In the genomic region with DNA sequence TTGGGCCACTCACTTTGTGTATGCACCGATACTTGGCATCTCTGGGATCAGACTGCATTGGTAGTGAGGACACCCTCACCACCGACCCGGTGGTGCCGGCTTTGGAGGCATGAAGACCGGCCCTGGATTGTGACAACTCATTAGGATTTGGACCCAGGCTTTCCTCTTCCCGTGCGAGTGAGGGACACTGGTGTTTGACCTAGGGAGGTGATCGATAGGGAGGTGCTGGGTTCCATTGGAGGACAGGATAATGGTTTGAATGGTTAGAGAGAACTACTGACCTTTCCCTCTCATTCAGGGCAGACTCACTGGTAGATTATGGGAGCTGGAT, we compare ENCODE assay signal across 8 mouse cellular contexts. TPM values are rescaled to one million over a fixed set of nuclear protein-coding genes. Genes with fewer than 3 reads are reported as not detected.
DNase-seq lines count a peak whose midpoint lies in the region; ATAC-seq lines count a peak whose summit lies in the region.

No protein-coding gene starts in this region.

- peak; percentile 68 for DNase-seq in cerebellum, adult 9-10 months
- DNase-seq in cerebellum, adult 11-12 months: no peak
- no peak for DNase-seq in neural tube, embryonic 11.5 days (ENCODE audit: low spot score)
- DNase-seq in neural tube, embryonic 10.5 days (ENCODE audit: extremely low spot score, low spot score): no peak
- no peak for DNase-seq in adrenal gland, adult (ENCODE audit: inconsistent age in 2 of 2, low spot score in 1 of 2)
- DNase-seq in adrenal gland, postnatal 4 days (ENCODE audit: low spot score in 2 of 2): no peak

- H3K4me2 ChIP-seq in neural tube, embryonic 11.5 days (ENCODE audit: low read depth): peak overlapping the region; percentile 51
- H3K4me2 ChIP-seq in limb, embryonic 13.5 days (replicated peaks): peak overlapping the region; percentile 87
- H3K4me2 ChIP-seq in stomach, embryonic 15.5 days: peak overlapping the region; percentile 57

- H3K36me3 ChIP-seq in neural tube, embryonic 11.5 days (ENCODE audit: control insufficient read depth, insufficient read depth, low read length): no peaks in the 10 kb centered on the region
- H3K36me3 ChIP-seq in limb, embryonic 13.5 days: peaks cover 10% of the 10 kb centered on the region
- H3K36me3 ChIP-seq in stomach, embryonic 15.5 days: no peaks in the 10 kb centered on the region

- no peaks in the 10 kb centered on the region for H3K27me3 ChIP-seq in neural tube, embryonic 11.5 days (ENCODE audit: control insufficient read depth, insufficient read depth, low read length)
- H3K27me3 ChIP-seq in limb, embryonic 13.5 days: no peaks in the 10 kb centered on the region
- H3K27me3 ChIP-seq in stomach, embryonic 15.5 days (replicated peaks): no peaks in the 10 kb centered on the region

- peak overlapping the region; percentile 69 for H3K27ac ChIP-seq in neural tube, embryonic 11.5 days (ENCODE audit: low read depth, low read length)
- H3K27ac ChIP-seq in limb, embryonic 13.5 days: peak overlapping the region; percentile 84
- H3K27ac ChIP-seq in stomach, embryonic 15.5 days: peak overlapping the region; percentile 89

- H3K9me3 ChIP-seq in neural tube, embryonic 11.5 days (ENCODE audit: control insufficient read depth, low read length): no peaks in the 10 kb centered on the region
- no peaks in the 10 kb centered on the region for H3K9me3 ChIP-seq in limb, embryonic 13.5 days
- H3K9me3 ChIP-seq in stomach, embryonic 15.5 days: no peaks in the 10 kb centered on the region

- H3K9ac ChIP-seq in neural tube, embryonic 11.5 days (ENCODE audit: low read length): peak overlapping the region; percentile 86
- peak overlapping the region; percentile 96 for H3K9ac ChIP-seq in limb, embryonic 13.5 days
- H3K9ac ChIP-seq in stomach, embryonic 15.5 days: peak overlapping the region; percentile 93

- WGBS in neural tube, embryonic 11.5 days: 2% methylated on average over 8 of the region's 8 CpGs
- under 1% methylated on average over 8 of the region's 8 CpGs for WGBS in limb, embryonic 13.5 days
- WGBS in stomach, embryonic 15.5 days: 2% methylated on average over 8 of the region's 8 CpGs

- peaks cover 8% of the 10 kb centered on the region; the same call in 1 of the 2 replicates for H3K4me1 ChIP-seq in neural tube, embryonic 11.5 days (ENCODE audit: control insufficient read depth, insufficient read depth, low read length)
- H3K4me1 ChIP-seq in limb, embryonic 13.5 days: peaks cover 35% of the 10 kb centered on the region
- H3K4me1 ChIP-seq in stomach, embryonic 15.5 days: peaks cover 27% of the 10 kb centered on the region

- peak overlapping the region; percentile 84 for H3K4me3 ChIP-seq in neural tube, embryonic 11.5 days (ENCODE audit: low read depth, low read length)
- peak overlapping the region; percentile 92 for H3K4me3 ChIP-seq in limb, embryonic 13.5 days
- H3K4me3 ChIP-seq in stomach, embryonic 15.5 days (replicated peaks): peak overlapping the region; percentile 87

- 0 out of 2 replicates have a peak, but pooled peaks have one; percentile 10 for ATAC-seq in neural tube, embryonic 11.5 days (ENCODE audit: insufficient read depth, low FRiP score, low TSS enrichment)
- peak; percentile 20; the same call in 1 of the 2 replicates for ATAC-seq in limb, embryonic 13.5 days (ENCODE audit: low FRiP score, low read depth)
- ATAC-seq in stomach, embryonic 15.5 days (ENCODE audit: insufficient read depth, low FRiP score, low read depth): no peak

RNA-seq across cellular contexts. Expression of gene Mgrn1, which starts 0.6 kb away (rescaled TPM):
- polyA plus RNA-seq in neural tube, embryonic 11.5 days (2014; fragmentation: Nextera tagmentation; extraction: Ambion mirVana): 81.6 and 85.5 TPM in 2 replicates
- 98.9 and 102 TPM in 2 replicates for polyA plus RNA-seq in limb, embryonic 13.5 days (2015; fragmentation: Nextera tagmentation; extraction: Ambion mirVana)
- 75.7 and 78.5 TPM in 2 replicates for polyA plus RNA-seq in stomach, embryonic 15.5 days (2015; fragmentation: Nextera tagmentation; extraction: Ambion mirVana)
- total RNA-seq in adrenal gland, postnatal 4 days (2021): 10 to 100 TPM; 91.7 to 96.1 TPM

RNA-seq across cellular contexts. Expression of gene Ubald1, which starts 6.5 kb away (rescaled TPM):
- polyA plus RNA-seq in neural tube, embryonic 11.5 days (2014; fragmentation: Nextera tagmentation; extraction: Ambion mirVana): 35.3 and 38.4 TPM in 2 replicates
- 41.1 and 42.1 TPM in 2 replicates for polyA plus RNA-seq in limb, embryonic 13.5 days (2015; fragmentation: Nextera tagmentation; extraction: Ambion mirVana)
- polyA plus RNA-seq in stomach, embryonic 15.5 days (2015; fragmentation: Nextera tagmentation; extraction: Ambion mirVana): 34.9 and 37.7 TPM in 2 replicates
- 10 to 100 TPM; 32.7 to 36.3 TPM for total RNA-seq in adrenal gland, postnatal 4 days (2021)

RNA-seq across cellular contexts. Expression of gene 4930562C15Rik, which starts 51.4 kb away (rescaled TPM):
- polyA plus RNA-seq in neural tube, embryonic 11.5 days (2014; fragmentation: Nextera tagmentation; extraction: Ambion mirVana): 0.20 and 0.38 TPM in 2 replicates
- polyA plus RNA-seq in limb, embryonic 13.5 days (2015; fragmentation: Nextera tagmentation; extraction: Ambion mirVana): 0.75 and 1.2 TPM in 2 replicates
- 0.44 and 0.64 TPM in 2 replicates for polyA plus RNA-seq in stomach, embryonic 15.5 days (2015; fragmentation: Nextera tagmentation; extraction: Ambion mirVana)
- under 1 TPM in 1 of 2 experiments, not detected in 1; 0.11 TPM for total RNA-seq in adrenal gland, postnatal 4 days (2021)

RNA-seq across cellular contexts. Expression of gene Nudt16l1, which starts 51.9 kb away (rescaled TPM):
- 140 and 141 TPM in 2 replicates for polyA plus RNA-seq in neural tube, embryonic 11.5 days (2014; fragmentation: Nextera tagmentation; extraction: Ambion mirVana)
- 178 and 182 TPM in 2 replicates for polyA plus RNA-seq in limb, embryonic 13.5 days (2015; fragmentation: Nextera tagmentation; extraction: Ambion mirVana)
- polyA plus RNA-seq in stomach, embryonic 15.5 days (2015; fragmentation: Nextera tagmentation; extraction: Ambion mirVana): 140 and 143 TPM in 2 replicates
- total RNA-seq in adrenal gland, postnatal 4 days (2021): 100 to 1,000 TPM; 105 to 110 TPM
